Mouse (Mus musculus) mature B cell (primary cell): ENCODE measurements around the gene Serpind1.

Experiments used
- in situ Hi-C: fragments of 300-500 bp; cut with MboI; formaldehyde crosslinking; loops from 2 replicates; pipeline ENCODE4 v1.14.3; 2019

Serpind1 gene

DNA sequence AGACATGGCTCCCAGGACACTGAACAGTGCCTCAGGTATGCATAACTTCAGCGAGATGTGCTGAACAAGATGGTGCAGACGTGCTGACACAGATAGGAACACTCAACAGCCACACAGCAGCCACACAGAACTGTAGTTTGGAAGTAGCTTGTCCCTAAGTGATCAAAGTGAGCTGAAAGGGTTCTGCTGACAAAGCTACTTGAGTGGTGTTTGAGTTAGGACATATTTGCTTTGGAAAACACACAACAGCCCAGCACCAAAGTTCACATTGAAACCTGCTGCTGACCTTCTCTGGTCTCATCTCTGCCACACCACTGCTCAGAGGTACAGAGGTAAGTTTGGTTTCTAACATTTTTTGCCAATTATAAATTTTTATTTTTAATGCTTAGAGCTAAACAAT, at the start of gene Serpind1:
Gene Serpind1 (plus strand): TSS at position 256 of the 400 bp plus-strand sequence.
- in situ Hi-C loops, result no loop called here

DNA sequence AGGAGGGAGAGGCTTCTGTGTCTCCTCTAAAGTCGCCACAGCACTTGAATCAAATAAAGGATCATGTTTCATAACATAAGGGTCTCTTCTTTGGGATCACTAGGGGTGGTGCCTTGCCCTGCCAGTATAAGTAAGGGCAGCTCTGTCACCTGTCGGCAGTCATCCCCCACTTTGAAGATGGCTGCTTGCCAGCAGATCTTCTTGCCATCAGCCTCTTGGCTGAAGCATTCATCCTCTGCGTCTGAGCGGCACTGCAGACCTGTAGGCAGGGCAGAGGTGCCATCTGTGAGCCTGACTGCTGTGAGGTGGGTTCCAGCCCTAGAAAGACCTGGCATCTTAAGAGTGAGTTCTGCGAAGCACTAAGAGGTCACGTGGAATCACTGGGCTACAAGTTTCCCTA, 48.0 kb upstream of the Serpind1 start:
- in situ Hi-C loops, result loop anchor here (5.0 kb wide), 1 partner anchor 81 kb away; the partner anchor contains the start of gene Ube2l3

DNA sequence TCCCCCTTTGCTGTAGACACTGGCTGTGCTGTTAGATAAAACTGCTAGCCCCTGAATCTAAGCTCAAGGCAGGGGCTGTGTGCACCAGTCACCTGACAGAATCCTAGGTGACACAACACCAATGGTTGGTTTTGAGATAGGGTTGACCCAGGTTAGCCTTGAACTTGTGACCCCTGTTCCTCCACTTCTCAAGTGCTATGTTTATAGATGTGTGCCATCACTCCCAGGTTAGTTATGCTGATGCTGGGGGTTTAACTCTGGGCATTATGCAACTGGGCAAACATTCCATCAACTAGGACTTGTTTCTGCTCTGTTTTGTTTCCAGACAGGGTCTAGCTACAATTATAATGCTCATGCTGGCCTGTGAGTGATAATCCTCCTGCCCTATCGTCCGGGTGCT, 44.1 kb upstream of the Serpind1 start:
- in situ Hi-C loops, result no loop called here

DNA sequence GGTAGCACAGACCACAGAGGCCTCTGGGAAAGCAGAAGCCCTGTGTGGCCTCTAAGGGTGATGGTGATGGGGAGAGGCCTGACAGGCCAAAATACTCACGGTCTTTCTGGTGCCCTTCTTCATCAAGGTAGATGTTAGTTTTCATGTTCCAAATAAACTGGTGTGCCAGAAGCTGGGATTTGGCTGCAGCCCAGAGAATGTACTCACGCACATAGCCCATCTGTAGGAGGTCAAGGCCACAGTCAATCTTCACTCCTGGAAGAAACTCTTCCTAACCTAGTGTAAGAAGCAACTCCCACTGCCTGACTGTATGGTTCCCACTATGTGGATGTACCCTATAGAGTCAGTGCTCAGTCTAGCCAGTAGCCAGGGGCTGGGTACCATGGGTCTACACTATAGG, 40.2 kb upstream of the Serpind1 start:
- in situ Hi-C loops, result no loop called here

DNA sequence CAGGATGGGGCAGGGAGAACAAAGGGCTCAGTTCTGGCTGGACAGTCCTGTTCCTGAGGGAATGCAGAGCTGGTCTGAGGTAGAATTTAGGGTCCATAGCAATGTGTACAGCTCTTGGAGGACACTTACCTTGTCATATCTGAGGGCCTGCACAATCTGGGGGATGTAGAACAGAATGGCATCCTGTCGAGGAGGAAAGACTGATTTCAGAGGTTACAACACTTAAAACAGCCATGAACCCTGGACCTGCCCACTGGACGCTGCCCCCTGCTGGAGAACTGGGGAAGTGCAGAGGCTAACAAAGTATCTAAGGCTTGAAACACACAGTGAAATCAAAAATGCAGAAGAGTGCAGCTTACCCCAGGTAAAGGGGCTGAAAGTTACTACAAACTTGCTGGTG, 38.4 kb upstream of the Serpind1 start:
- in situ Hi-C loops, result no loop called here

DNA sequence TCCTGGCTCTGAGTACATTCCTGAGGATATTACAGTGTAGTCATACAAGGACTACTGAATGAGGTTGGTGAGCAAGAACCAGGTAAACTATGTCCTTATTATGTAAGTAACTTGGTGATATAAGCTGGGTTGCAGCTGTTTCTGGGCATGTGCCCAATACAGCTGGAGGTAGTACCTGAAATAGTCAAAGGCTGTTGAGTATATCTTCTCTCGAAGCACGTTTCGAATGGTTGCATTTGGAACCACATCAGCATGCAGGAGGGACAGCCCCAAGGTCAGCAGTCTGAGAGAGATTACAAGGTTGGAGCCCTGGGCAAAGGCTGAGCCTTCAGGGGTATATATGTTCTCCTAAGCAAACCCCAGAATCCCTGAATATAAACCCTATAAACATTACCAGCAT, 30.4 kb upstream of the Serpind1 start:
- in situ Hi-C loops, result no loop called here

DNA sequence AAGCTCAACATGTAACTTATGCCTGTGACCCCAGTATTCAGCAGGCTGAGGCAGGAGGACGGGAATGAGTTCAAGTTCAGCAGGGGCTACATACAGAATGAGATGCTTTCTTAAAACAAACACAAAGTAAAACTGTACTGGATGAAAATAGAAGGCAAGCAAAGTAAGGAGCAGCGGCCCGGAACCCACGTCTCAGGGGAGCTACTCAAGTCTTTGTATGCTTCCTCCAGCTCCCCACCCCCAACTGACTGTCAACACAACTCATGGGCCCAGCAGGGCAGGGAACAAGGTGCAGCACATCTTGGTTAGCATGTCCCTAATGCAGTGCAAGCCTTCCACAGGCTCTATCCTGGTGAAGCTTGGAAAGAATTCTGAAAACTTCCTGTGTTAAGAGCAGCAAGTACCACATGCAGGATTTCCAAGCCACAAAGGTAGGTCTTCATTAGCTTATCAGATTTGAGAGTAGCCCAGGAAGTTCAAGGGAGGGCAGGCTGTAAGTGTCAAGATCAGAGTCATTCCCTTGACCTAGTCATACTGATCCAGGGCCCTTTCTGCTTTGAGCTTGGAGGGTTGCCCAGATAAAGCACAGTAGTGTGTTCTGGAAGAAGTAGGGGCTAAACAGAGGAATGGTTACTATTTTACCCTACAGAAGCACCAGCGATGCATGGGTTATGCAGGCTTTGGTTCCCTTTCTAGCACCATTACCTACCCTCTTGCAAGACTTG, 27.5 kb upstream of the Serpind1 start:
- in situ Hi-C loops, result no loop called here

DNA sequence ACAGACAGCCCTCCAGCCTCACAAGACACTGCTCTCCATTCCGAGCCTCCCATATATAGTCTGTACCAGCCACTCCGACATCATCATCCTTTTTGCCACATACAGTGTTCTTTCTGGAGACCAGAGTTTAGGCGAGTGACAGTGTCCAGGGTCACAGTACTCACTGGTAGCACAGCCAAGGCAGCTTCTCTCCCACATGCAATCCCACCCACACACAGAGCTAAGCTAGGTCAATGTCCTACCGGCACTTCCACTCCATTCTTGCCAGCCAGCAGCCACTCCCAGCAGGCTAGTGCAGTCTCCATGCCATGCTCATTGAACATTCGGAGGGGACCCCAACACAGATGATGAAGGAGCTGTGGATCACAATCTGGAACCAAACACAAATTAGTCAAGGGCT, 23.7 kb upstream of the Serpind1 start:
- in situ Hi-C loops, result no loop called here

DNA sequence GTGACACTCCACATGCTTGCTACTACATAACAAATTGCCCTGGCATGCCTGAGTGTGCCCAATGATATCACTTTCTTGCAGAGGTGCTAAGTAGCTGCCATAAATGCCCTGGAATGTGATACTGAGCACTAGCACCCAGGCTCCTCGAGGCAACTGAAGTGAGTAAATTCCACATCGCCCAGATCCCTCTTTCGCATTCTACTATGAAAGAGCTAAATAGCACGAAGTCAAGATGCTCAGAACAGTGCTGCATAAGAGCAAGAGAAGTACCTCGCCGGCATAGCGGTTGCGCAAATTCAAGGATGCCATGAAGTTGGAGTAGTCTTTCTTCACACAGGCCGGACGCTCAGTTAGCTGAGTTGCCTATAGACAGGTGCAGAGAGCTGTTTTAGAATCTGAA, 22.1 kb upstream of the Serpind1 start:
- in situ Hi-C loops, result no loop called here

DNA sequence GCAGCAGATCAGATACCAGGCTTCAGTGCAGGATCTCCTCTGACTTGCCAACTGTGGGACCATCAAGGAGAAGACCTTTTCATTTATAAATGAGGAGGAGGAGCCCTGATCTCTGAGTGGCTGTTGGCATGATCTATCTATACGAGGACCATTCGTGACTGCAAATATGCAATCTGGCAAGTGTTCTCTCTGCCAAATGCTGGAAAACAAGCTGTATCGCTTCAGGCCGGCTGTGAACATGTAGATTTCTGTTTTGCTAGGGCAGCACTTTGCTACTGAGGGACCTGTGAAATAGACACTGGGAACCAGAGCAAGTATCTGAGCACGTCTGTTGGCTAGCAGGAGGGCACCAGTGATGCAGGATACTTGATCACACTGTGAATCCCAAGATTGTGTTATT, 18.6 kb upstream of the Serpind1 start:
- in situ Hi-C loops, result no loop called here

DNA sequence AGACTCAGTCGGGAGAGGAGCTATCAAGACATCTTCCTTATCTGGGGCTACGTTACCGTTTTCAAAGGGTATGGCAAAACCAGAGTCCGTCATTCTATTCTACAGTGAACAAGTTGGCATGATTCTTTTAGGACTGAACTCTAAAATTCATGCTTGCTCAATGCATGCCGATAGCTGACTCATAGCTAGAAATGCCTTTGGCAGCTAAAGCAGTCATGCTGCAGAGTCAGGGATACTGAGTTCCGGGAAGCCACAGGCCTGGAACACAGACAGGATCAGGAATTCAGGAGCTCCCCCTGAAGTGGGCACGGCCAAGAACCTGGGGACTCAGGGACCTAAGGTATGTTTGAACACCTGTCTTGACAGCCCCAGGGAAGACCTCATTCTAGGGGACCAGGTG, 14.6 kb upstream of the Serpind1 start:
- in situ Hi-C loops, result no loop called here

DNA sequence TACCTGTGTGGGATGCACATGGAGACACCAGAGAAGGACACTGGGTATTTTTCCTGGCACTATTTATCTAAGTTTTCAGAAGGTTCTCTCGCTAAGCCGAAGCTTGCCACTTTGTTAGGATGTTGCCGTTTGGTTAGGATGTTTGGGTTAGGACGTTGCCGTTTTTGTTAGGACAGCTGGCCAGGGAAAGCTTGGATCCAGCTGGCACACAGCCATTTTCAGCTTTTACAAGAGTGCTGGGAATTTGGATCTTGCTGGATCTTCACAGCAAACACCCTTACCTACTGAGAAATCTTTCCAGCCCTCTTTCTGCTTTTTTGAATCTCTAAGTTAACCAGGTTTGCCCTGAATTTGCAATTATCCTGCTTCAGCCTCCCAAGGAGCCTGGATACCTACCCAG, 9.7 kb upstream of the Serpind1 start:
- in situ Hi-C loops, result no loop called here

DNA sequence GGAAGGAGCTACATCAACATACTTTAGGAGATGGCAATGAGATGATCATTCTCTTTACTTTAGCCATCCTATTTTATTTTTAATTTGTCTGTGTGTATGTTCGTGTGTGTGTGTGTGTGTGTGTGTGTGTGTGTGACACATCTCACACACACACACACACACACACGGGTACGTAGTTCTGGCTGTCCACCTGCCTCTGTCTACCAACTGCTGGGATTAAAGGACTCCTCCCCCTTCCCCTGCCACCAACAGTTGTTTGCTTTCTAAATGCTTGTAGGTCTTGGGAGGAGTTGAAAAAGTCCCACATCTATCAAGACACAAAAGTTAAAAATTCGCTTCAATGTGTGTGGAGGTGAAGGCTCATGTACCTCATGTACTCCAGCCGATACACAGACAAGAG, 6.4 kb upstream of the Serpind1 start:
- in situ Hi-C loops, result no loop called here

DNA sequence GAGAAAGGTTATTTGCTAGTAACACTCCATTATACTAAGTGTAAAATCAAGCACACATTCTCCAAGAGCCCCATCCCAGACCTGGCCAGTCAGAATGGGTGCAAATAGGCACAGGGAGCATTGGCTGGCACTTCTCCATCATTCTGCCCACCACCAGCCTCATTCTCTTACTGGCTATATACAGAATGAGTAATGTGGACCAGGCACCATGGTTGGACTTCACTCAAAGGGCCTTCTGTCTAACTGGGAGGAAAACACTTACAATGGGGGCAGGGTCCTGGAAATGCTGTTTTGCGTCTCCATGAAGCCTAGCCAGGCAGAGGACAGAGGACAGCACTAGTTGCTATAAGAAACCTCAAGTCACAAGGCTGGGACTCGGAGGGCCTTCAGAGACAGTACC, 5.1 kb upstream of the Serpind1 start:
- in situ Hi-C loops, result no loop called here

DNA sequence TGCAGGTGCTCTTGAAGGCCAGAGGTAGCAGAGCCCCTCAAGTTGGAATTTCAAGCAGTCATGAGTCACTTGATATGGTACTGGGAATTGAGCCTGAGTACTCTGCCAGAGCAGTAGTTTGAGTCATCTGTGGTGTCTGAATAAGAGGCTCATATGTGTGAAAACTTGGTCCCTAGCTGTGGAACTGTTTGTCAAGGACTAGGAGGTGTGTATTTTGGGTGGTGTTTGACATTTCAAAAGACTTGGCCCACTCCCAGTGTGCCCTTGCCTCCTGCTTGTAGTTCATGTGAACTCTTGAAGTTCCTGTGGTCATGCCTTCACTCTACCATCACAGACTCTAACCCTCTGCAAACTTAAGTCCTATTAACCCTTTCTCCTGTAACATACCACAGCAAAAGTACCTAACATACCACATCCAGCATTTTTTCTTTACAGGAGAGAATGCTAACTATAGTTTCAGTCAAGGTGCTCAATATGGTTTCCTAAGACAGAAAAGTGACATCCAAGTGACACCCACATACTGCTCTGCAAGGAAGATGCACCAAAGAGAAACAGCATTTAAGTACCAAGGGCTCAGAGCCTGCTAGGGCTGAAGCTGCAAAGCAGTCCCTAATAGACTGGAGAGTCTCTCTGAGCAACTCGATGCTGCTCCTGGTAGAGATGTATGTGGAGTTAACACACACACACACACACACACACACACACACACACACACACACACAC, 1.2 kb upstream of the Serpind1 start:
- in situ Hi-C loops, result no loop called here

DNA sequence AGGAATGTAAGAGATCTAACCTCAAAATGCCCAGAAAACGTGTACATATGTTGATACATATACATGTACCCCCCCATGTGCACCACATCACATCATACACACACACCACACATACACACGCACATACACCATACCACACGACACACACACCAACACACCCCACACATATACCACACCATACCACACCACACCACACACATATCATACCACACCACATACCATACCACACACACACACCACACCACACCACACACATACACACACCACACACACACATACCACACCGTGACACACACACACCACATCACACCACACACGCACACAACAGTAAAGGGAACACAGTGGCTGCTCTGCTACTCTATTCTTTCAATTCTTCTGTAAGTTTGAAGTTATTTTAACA, 684 bp downstream of the Serpind1 start:
- in situ Hi-C loops, result no loop called here

DNA sequence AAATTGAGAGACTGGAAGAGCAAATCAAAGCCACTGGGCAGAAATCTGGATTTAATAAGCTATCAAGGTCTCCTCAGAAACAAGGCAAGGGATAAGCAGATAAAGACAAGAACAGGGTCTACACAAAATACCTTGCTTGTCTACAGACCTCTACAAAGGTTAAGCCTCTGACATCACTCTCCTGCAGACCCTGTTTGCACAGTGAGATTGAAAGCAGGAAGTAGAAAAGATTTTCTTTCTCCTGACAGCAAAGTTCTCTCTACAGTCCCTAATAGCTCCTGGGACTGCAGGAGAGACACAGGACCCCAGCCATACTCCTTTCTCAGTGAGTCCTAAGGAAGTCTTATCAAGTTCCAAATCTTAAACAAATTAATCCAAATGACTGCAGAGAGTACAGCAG, 3.4 kb downstream of the Serpind1 start:
- in situ Hi-C loops, result no loop called here

DNA sequence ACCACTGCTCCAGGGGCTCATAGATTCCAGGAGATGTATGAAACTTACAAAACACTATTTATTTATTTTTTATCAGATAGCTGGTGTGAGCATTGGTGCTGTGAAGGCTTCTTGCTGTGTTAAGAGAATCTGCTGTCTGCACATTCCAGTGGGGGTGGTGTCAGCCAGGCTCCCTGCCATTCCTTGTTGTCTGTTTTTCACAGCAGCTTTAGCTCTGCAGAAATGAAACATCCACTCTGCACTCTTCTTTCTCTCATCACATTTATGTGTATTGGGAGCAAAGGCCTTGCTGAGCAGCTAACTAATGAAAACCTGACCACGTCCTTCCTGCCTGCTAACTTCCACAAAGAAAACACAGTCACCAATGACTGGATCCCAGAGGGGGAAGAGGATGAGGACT, 4.9 kb downstream of the Serpind1 start:
- in situ Hi-C loops, result no loop called here

DNA sequence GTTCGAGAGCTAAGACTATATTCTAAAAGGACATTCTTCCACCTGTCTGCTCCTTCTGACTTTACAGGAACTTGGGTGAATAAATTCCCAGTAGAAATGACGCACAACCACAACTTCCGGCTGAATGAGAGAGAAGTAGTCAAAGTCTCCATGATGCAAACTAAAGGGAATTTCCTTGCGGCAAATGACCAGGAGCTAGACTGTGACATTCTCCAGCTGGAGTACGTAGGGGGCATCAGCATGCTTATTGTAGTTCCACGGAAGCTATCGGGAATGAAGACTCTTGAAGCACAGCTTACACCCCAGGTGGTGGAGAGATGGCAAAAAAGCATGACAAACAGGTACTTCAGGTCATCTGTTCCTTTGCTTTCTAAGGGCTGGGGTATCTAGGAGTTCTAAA, 8.5 kb downstream of the Serpind1 start:
- in situ Hi-C loops, result no loop called here

DNA sequence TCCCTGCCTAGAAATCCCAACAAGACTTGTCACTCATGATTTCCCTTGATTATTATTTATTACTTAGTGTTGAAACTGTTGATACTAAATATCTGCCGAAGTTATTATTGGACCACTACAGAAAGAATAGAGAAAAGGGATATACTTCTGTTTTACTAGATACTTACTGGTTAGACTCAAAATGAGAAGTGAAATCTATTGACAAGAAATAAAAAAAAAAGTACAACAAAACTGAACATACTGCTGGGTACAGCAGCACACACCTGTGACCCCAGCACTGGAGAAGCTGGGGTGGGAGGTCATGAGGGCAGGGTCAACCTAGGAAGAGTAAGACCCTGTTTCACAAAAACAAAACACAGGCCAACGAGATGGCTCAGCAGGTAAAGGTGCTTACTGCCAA, 9.5 kb downstream of the Serpind1 start:
- in situ Hi-C loops, result no loop called here

DNA sequence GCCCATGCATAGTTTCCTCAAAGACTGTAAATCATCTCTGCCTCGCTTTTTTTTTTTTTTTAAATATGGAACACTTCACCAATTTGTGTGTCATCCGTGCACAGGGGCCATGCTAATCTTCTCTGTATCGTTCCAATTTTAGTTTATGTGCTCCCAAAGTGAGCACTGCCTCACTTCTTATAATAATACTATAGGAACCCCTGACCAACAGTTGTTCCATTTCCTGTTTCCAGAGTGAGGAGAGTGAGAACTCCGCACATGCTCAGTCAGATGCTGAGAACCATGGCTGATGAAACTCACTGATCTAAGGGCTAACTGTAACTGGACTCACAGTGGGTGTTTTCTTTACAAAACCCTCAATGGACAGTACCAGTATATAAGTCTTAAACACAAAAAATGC, 10.7 kb downstream of the Serpind1 start:
- in situ Hi-C loops, result no loop called here

DNA sequence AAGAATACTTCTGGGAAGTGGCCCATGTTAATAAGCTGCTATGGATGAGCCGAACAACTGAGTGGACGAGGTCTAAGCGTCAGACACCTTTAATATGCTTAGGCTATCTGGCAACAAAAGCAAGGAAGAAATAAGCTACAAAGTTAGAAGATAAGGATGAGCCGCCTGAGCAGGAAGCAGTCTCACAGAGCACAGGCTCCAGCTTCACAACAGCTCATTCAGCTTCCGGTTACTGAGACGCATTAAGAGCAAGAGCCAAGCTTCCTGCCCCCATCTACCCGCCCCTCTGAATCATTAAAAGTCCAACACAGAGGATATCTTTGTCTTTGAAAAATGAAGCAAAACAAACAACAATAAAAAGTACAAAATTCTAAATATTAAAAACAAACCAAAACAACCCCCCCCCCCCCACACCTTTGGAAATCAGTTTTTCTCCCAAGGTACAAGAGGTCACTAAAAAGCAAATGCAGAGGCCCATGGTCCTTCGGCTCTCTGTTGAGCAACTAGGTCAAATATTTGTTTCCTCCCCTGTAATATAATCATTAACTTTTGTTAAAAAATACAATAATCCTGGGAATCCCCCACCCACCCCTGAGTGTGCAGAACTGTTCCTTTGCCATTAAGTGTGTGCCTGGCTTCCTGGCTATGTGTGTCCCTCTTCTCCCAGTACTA, 14.1 kb downstream of the Serpind1 start:
- in situ Hi-C loops, result no loop called here

DNA sequence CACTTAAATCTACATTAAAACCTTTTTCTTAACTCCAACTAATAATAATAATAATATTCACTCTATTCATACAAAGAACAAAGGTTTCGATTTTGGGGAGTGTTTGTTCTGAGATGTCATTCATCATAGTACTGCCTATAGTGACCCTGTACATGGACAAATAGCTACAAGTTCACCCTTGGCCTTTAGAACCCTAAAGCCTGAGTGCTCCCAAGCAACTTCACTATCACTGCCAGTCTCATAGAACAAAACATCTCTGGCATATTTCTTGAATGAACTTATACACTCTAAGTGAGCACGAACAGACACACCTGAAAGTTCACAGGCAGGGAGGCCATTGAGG, 14.6 kb downstream of the Serpind1 start:
- in situ Hi-C loops, result no loop called here
